Mouse (Mus musculus): ENCODE measurements at regions not wholly inside any gene's neighbourhood (a gene's known extent, or its start where the extent isn't known, plus 50 kb on each side); places are given as distances from the start of the nearest gene placed in this dataset.

GRCm38 (mm10) chr7:129903126-129903525 is 311.5 kb downstream of the Wdr11 start:
- TF ChIP-seq CTCF (IDR thresholded peaks at IDR 0.05; ENCODE audit: low read depth, low read length) (no peak), POLR2AphosphoS5 (IDR thresholded peaks at IDR 0.05; ENCODE audit: insufficient replicate concordance, low read depth, low read length) (no peak)

Data from G1E (cell line).